Mouse (Mus musculus) lung, adult 2 months (tissue): ENCODE measurements around the gene Ctnnd1. TPM values are rescaled to one million over a fixed set of nuclear protein-coding genes. Genes with fewer than 3 reads are reported as not detected.

Experiments
- DNase-seq: peaks from one replicate; pipeline ENCODE4 v3.0.0; 2022
- H3K4me1 ChIP-seq: fragments of 200-500 bp; 2 replicates; pipeline ENCODE4 v1.6.1; 2011; ENCODE audit warnings: low read length; ENCODE audit not compliant: control insufficient read depth, insufficient read depth
- H3K4me3 ChIP-seq: fragments of 200-500 bp; replicated peaks from 2 replicates; pipeline ENCODE3; 2011; ENCODE audit warnings: low read depth, mild to moderate bottlenecking, control low read depth, low read length; ENCODE audit errors: extremely low read depth
- CTCF ChIP-seq: fragments of 200-500 bp; IDR thresholded peaks from 2 replicates; pipeline ENCODE4 v1.5.1; 2011; ENCODE audit warnings: mild to moderate bottlenecking, low read length, control low read depth; ENCODE audit not compliant: insufficient read depth
- POLR2A ChIP-seq: fragments of 200-500 bp; IDR thresholded peaks from 2 replicates; pipeline ENCODE4 v1.6.1; 2011; ENCODE audit warnings: low read depth, mild to moderate bottlenecking, control low read depth, low read length, borderline replicate concordance; ENCODE audit errors: extremely low read depth
- WGBS: fragments of 180-500 bp; shearing (Covaris S2); methylation state at CpG from one replicate; pipeline ENCODE4 v1.1.7; 2018; 5-methylcytosine and 5-hydroxymethylcytosine counted together
- polyA plus RNA-seq: library from polyadenylated mRNA; depleted of rRNA; stranded (reverse); fragments of >200 nt; gene quantifications from 2 replicates; pipeline ENCODE4 v1.2.3, GENCODE M21; 2012

Ctnnd1 gene
- polyA plus RNA-seq, 1 experiment, result 130 TPM

GRCm38 (mm10) chr2:84632001-84632400, 18.6 kb downstream of the Ctnnd1 start:
- 74% methylated on average over 1 of the region's 1 CpGs for WGBS
- H3K4me1 ChIP-seq, result peaks cover 52% of the 10 kb centered on the region
- TF ChIP-seq CTCF (no peak), POLR2A (no peak)

DNA sequence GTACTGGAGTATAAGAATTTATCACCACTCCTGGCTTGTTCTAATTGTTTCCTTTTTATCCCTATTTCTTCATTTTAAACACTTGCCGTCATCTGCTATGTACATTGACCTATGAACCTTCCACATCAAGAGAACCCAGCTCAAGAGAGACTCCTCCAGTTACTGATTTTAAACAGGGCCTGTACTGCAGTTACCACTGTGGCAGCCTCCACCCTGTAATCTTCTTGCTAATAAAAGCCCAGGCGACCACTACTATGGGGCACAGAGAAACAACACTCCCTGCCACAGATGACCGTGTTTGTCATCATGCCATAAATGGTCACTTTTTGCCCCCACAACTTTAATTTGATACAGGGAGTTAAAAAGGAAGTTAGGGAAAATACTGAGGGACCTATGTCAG, 23.5 kb downstream of the Ctnnd1 start:
- no peak overlapping the region for H3K4me3 ChIP-seq
- TF ChIP-seq POLR2A, result no peak
- no peak for TF ChIP-seq CTCF
- H3K4me1 ChIP-seq, result peaks cover 43% of the 10 kb centered on the region
- WGBS, result 34% methylated on average over 3 of the region's 3 CpGs
- no peak for DNase-seq

More at GRCm38 (mm10) chr2:84632001-84632400, 18.6 kb downstream of the Ctnnd1 start:
- DNase-seq, result no peak
- no peak overlapping the region for H3K4me3 ChIP-seq

- no peak for DNase-seq
- no peak overlapping the region for H3K4me3 ChIP-seq
- no peak for TF ChIP-seq CTCF
- no peak for TF ChIP-seq POLR2A
- peaks cover 39% of the 10 kb centered on the region for H3K4me1 ChIP-seq
- WGBS, result 46% methylated on average over 7 of the region's 7 CpGs
Observed at GRCm38 (mm10) chr2:84626366-84626975, 24.1 kb downstream of the Ctnnd1 start.

DNA sequence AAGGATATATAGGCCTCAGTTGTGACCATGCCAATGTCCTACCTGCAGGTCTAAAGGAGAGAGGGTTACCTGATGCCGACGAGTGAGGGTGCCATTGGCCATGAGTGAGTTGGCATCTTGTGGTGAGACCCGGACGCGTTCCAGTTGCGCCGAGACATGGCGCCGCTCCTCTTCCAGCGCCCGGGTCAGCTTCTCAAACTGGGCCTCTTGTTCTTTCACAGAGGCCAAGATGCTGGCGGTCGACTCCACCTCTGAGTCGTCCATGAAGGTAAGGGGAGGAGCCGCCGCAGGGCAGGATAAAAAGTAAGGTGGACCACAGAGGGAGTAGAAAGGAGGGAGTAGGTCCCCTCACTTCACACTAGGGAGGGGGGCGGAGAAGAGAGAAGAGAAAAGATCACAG, 26.4 kb downstream of the Ctnnd1 start:
- no peak for TF ChIP-seq POLR2A
- no peak for TF ChIP-seq CTCF
- Histone ChIP-seq H3K4me1 (peaks cover 38% of the 10 kb centered on the region), H3K4me3 (no peak overlapping the region)
- no peak for DNase-seq
- WGBS, result 87% methylated on average over 17 of the region's 17 CpGs

GRCm38 (mm10) chr2:84623428-84624119, 27.0 kb downstream of the Ctnnd1 start:
- peaks cover 39% of the 10 kb centered on the region for H3K4me1 ChIP-seq
- TF ChIP-seq POLR2A (no peak), CTCF (no peak)
- WGBS, result 29% methylated on average over 3 of the region's 3 CpGs
- no peak overlapping the region for H3K4me3 ChIP-seq
- no peak for DNase-seq

DNA sequence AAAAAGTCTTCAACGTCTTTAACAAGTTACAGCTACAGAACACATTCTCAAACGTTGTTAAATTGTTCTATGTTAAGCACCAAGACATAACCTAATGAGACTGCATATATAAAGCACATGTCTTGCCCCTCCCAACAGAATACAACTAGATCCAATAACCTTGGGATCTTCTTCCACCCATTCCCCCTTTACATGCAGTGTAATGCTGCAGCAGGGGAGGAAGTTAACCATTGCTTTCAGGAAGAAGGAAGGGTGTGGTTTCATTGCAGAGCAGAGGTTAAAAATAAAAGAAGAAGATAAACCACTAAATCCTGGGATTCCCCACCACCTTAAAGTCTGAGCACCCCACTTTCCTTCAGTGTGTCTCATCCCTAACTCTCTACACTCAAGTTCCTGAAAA, 27.9 kb downstream of the Ctnnd1 start:
- TF ChIP-seq POLR2A (no peak), CTCF (no peak)
- 21% methylated on average over 2 of the region's 2 CpGs for WGBS
- no peak for DNase-seq
- no peak overlapping the region for H3K4me3 ChIP-seq
- H3K4me1 ChIP-seq, result peaks cover 39% of the 10 kb centered on the region

DNA sequence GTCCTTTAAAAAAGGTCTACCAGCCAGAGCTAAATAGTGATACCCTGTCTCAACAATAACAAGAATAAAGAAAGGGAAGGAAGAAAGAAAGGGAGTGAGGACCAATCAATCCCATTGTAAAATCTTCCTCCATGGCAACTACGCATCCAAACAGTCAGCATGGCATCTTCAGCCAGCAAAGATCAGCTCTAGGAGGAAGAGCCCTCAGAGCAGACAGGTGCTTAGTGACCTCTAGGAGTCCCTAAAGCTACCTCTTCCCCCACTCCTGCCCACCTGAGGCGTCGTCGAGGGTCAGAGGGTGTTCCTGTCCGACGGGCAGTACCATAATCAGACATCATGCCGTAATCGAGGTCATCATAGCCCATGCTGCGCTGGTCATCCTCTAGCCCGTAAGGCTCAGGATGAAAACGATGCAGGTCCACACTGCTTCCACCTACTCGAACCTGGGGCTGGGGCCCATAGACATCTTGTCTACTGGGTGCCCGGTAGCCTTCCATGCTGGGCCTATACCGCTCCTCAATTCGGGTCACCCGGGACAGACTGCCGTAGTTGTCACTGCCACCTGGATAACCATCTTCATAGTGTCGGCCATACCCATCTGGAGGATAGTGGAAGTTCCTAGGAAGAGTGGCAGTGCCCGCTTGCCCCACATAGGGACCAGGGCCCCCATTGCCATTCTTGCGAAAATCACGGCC, 30.8 kb downstream of the Ctnnd1 start:
- TF ChIP-seq CTCF, result no peak
- no peak for TF ChIP-seq POLR2A
- 91% methylated on average over 21 of the region's 21 CpGs for WGBS
- no peak for DNase-seq
- no peak overlapping the region for H3K4me3 ChIP-seq
- H3K4me1 ChIP-seq, result peaks cover 23% of the 10 kb centered on the region

- Histone ChIP-seq H3K4me3 (no peak overlapping the region), H3K4me1 (peaks cover 20% of the 10 kb centered on the region)
- DNase-seq, result no peak
- no peak for TF ChIP-seq CTCF
- WGBS, result 26% methylated on average over 2 of the region's 2 CpGs
Observed at GRCm38 (mm10) chr2:84618914-84619313, 31.7 kb downstream of the Ctnnd1 start.

DNA sequence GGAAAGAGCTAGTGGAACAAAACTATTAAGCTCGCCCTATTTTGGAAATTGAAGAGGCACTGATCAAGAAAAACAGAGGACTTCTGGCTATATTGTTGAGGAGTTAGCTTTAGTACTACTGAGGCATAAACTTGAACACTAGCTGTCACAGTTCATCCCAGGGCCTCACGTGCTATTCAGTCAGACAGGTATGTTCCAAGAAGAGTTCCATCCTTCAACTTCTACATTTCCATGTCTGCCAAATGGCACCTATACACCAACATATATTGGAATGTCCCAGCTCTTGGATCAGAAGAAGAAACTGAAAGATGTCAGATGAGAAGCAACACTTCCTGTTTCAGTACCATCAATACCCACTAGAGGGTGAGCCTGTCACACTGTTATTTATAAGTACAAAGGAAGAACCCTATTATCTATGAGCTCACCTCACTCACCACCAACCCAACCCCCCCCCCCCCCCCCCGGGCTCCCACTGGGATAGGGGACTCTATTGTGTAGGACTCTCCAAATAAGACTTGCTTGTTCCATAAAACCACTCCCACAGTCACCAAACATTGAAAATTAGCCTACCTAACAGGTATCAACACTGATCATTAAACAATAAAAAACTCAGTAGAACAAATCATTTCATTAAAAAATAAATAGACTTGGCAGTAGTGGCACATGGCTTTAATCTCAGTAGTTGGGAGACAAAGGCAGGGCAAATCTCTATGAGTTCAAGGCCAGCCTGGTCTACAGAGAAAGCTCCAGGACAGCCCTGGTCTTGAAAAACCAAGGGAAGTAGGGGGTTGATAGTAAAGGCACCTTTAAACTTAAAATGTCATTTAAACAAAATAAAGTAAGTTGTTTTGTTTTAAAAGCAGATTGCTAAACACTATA, 32.7 kb downstream of the Ctnnd1 start:
- DNase-seq, result no peak
- TF ChIP-seq POLR2A (no peak), CTCF (peak; percentile 25; the same call in 1 of the 2 replicates)
- 44% methylated on average over 3 of the region's 3 CpGs for WGBS
- Histone ChIP-seq H3K4me1 (peaks cover 16% of the 10 kb centered on the region), H3K4me3 (no peak overlapping the region)
